ENCODE assay signal across 20 mouse cellular contexts in the genomic region with DNA sequence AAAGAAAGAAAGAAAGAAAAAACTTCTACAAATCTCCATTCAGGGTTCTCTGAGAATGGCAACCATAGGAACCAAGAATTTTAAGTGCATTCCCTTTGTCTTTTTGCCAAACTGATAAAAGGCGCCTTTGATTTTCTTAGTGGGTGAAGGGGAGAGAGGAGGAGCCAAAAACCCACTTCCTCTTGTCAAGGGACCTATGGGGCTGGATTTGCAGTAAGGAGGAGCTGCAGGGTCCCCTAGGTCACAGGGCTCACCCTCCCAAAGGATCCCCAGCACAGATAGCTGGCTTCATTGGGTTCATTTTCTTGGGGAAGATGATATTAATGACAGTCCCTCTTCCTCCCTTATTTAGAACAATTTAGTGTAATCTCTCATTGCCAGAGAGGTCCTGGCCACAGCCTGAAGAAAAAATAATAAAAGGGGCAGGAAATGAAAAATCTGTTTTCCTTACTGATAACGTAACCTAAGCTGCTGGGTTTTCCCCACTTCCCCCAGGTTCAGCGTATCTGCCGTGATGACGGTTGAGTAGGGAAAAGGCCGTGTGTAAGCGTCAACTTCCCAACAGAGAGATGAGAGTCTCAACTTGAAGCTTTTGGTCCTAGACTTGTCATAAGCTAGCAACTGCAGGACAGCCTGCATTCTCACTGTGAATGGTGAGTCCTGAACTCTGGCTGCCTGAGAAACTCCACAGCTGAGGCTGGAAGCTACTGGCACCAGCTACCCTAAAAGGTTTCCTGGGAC.
DNase-seq lines count a peak whose midpoint lies in the region; ATAC-seq lines count a peak whose summit lies in the region.
"Had no signal": no experiment of that assay in that cellular context is flagged by ENCODE, and none has a peak within 500 bp of the region (broad histone marks: within the 10 kb centered on the region; RNA-seq: fewer than 3 reads in every experiment).

No protein-coding gene starts in this region.

- intact Hi-C loops in heart, postnatal 10 days (cut with DNase I): no loop called here

- H3K27ac ChIP-seq in heart, embryonic 13.5 days (replicated peaks): peak overlapping the region; percentile 46; the same call in 1 of the 2 replicates
- H3K27ac ChIP-seq in brown adipose tissue, adult 24 weeks (replicated peaks; ENCODE audit: low read depth, low read length): peak overlapping the region; percentile 48
- H3K27ac ChIP-seq: hindbrain, embryonic 15.5 days; liver, embryonic 12.5 days had no signal

- H3K4me3 ChIP-seq in heart, embryonic 13.5 days: no peak overlapping the region
- no peak overlapping the region for H3K4me3 ChIP-seq in brown adipose tissue, adult 24 weeks (ENCODE audit: insufficient read depth, low read depth, low read length)
- H3K4me3 ChIP-seq: erythroblast, embryonic 14.5 days; hindbrain, embryonic 15.5 days; liver, embryonic 12.5 days had no signal

- WGBS in heart, embryonic 13.5 days: 43% methylated on average over 7 of the region's 7 CpGs

- peaks cover 6% of the 10 kb centered on the region; the same call in 1 of the 2 replicates for H3K9me3 ChIP-seq in heart, embryonic 13.5 days
- H3K9me3 ChIP-seq: hindbrain, embryonic 15.5 days; liver, embryonic 12.5 days had no signal

- DNase-seq in heart, postnatal 10 days: no peak
- DNase-seq in CD4-positive helper T cell, adult 2 months (ENCODE audit: low read depth, low spot score): peak; percentile 72
- DNase-seq in layer of hippocampus, adult 11-12 months (ENCODE audit: low spot score): no peak
- no peak for DNase-seq in natural killer cell, adult 2 months (ENCODE audit: low spot score in 2 of 2)
- no peak for DNase-seq in embryo, embryonic 10.5 days (ENCODE audit: low spot score)
- DNase-seq: cerebellum, adult 18-20 months; forebrain, postnatal 0 days; kidney, adult 8-10 months; layer of hippocampus, adult 9-11 months; left cerebral cortex, postnatal 4 days; lung, postnatal 4 days; right cerebral cortex, adult 18-20 months; spleen, adult 18-20 months had no signal

- H3K4me1 ChIP-seq in heart, embryonic 13.5 days: peaks cover 18% of the 10 kb centered on the region
- peaks cover 4% of the 10 kb centered on the region for H3K4me1 ChIP-seq in brown adipose tissue, adult 24 weeks (ENCODE audit: control insufficient read depth, insufficient read depth, insufficient read length, low read length)
- H3K4me1 ChIP-seq: hindbrain, embryonic 15.5 days had no signal

- ATAC-seq in heart, embryonic 13.5 days (ENCODE audit: extremely low read depth, insufficient number of reproducible peaks, low FRiP score, low TSS enrichment): no peak; the same call in 1 of the 2 replicates
- peak; percentile 46 for ATAC-seq in megakaryocyte progenitor cell, adult 5-6 weeks (replicated peaks; ENCODE audit: poor library complexity)
- ATAC-seq: forebrain, postnatal 0 days; liver, embryonic 12.5 days had no signal

- no peak overlapping the region for H3K9ac ChIP-seq in heart, embryonic 13.5 days
- H3K9ac ChIP-seq: forebrain, postnatal 0 days; hindbrain, embryonic 15.5 days; liver, embryonic 12.5 days had no signal

- H3K27me3 ChIP-seq in heart, embryonic 13.5 days (replicated peaks): no peaks in the 10 kb centered on the region
- H3K27me3 ChIP-seq: CH12.LX; hindbrain, embryonic 15.5 days; liver, embryonic 12.5 days had no signal

- H3K36me3 ChIP-seq in heart, embryonic 13.5 days: no peaks in the 10 kb centered on the region
- H3K36me3 ChIP-seq: hindbrain, embryonic 15.5 days; liver, embryonic 12.5 days had no signal

- H3K4me2 ChIP-seq in heart, embryonic 13.5 days: peak overlapping the region; percentile 33
- H3K4me2 ChIP-seq: hindbrain, embryonic 15.5 days; liver, embryonic 12.5 days had no signal
